Mouse (Mus musculus) right cerebral cortex, postnatal 25 days (tissue): Measurements from ENCODE around the gene Arl8a.

ENCODE experiments used
- DNase-seq: peaks from one replicate; pipeline ENCODE4 v3.0.0; 2022

Gene Arl8a

DNA sequence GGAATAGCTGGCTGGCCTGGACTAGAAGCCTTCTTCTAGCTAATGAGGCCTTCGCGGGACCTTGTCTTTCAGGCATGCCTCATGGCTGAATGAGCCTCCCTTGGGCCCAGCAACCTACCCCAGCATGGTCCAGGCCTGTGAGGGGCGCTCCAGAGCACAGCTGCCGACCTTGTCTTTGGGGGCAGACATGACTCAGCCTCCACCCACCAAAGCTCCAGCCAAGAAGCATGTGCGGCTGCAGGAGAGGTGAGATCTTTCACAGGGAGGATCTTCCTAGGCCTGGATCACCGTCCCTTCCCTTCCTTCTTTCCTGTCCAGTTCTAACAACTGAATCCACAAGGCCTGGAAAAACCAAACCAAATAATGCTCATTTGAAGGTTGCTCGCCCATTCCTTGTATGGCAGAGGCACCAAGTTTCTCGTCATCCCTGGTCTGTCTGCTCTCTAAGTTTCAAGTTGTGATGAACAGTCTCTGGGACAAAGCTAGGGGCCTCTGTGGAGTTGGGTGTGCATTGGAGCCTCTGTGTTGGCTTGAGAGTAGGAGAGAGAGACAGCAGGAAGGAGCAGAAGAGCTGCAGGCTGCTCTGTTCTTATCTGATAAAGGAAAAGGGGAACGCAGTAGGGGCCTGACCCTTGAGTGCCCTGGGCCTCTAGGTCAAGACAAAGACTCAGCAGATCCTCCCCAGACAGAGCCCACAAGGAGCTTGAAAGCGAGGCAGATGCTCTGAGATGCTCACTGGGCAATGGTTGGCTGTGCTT, 12.8 kb upstream of the Arl8a start:
- DNase-seq, result no peak

DNA sequence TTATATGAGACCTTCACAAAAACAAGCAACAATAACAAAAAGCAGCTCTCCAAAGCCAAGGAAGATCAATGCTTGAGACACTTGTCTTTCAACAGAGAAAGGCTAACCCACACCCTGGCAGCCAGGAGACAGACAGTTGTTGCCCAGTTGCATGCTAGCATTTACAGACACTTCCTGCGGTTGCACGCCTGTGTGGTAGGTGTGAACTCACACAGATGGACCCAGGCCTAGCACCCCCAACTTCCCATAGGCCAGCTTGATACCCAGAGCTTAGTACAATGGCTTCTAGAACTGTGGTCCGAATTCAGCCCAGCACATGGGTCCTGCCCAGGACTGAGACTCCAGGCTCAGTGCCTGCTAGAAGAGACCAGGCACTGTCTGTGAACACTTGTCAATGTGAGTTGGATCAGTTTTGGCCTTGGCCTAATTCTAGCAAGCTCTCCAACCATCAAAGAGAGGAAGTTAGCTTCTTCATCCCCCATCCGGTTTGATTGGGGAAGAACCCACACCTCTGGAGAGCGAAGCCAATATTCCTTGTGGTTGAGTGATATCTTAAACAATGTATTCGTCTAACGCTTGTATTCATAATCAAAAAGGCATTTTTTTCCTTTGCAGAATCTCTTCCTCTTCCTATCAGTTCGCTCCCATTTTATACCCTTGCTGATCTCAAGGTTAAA, 11.4 kb upstream of the Arl8a start:
- no peak for DNase-seq

DNA sequence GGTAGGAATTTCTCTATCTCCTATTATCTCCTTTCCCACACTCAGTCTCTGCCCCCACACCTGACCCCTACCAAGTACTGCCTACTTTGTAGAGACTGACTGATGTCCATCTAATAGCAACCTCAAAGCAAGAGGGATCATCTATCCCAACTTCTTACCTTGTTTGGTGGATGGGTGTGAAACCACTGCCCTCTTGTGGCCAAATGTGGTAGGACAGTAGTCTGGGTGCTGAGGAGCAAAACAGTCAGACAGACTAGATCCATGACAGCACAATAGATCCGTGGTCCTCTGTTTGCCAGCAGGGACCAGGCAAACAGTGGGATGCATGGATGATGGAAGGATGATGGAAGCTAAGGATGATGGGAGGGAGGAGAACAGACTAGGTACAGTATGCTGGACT, 10.1 kb upstream of the Arl8a start:
- no peak for DNase-seq

DNA sequence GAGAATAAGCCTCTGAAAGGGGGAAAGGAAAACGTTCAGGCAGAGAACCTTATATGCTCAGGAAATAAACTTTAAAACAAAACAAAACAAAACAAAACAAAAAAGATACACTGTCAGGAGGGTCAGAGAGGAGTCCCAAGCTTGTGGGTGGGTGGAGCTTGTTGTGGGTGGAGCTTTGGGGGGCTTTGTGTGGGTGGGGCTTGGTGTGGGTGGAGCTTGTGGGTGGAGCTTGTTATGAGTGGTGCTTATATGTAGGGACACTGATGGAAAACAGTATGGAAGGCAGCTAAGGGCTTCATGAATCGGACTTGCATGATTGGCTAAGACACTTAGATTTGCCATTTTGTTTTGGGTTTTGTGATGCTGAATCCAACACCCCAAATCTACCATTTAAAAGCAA, 6.7 kb upstream of the Arl8a start:
- no peak for DNase-seq

DNA sequence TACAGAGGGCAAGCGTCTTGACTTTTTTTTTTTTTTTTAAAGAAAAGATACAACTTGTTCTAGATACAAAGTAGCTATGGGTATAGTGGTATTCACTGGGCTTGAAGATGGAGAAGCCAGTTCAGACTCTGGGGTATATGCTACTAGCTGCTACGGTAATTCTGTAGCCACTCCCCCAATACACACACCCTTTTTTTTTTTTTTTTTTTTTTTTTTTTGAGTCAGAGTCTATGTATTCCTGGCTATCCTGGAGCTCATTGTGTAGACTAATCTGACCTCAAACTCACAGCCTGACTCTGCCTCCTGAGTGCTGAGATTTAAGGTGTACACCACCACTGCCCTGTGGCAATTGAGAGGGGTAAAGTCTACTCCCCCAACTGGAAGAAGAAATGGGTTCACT, 4.2 kb upstream of the Arl8a start:
- DNase-seq, result no peak

DNA sequence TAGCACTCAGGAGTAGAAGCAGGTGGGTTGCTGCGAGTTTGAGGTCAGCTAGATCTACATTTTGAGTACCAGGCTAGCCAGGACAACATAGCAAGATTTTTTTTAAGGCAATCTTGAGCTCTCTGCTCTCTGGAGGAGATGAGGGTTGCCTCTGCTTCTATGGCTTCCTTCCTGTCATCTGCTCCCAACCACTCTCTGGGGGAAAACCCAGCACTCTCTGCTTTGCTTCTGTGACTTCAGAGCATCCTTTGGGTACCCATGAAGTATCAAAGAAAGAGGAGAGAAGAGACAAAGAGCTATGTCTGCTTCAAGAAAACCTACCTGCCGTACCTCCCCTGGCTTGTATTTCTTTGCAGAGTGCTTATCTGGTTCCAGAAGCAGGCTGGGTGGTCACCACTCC, 2.7 kb upstream of the Arl8a start:
- DNase-seq, result no peak

DNA sequence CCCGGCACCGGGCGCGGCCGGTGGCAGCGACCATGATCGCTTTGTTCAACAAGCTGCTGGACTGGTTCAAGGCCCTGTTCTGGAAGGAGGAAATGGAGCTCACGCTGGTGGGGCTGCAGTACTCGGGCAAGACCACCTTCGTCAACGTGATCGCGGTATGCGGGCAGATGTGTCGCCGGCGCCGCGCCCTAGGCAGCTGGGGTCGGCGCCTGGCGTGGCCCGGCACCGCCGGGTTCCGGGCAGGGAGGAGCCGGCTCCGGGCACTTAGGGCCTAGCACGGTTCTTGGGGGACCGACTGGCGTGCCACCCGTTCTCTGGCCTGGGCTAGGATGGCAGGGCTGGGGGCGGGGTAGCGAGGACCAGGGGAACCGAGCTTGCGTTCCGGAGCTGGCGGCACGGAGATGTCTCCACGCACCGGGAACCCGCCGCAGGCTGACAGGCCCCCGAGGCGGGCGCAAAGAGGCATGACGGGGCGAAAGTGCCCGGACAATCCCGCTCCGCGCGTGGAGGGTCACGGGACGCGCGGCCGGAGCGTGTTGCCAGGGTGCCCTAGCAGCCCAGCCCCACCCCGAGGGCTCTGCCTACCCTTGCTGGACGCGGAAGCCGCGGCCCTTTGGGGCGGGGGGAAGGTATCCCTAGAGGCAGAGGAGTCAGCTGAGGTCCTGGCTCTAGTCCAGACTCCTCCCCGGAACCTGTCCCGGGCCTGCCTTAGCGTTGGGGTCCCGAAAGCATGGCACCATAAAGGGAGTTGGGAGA, 500 bp downstream of the Arl8a start:
- DNase-seq, result peak; percentile 78

DNA sequence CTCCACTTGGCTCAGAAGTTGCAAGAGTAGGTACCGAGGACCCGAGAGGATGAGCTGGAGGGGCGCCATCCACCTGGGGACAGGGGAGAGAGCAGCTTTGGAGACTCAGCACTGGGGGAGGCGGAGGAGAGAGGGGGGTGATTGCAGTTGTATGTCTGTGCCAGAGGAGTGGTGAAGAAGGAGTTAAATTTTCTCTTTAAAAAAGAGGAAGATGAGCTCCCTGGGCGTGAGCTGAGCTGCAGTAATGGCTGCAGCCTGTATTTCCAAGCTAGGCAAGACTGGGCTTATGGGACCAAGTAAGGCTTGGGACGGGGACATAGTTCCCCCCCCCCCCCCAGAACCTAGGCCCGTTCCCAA, 1.1 kb downstream of the Arl8a start:
- DNase-seq, result no peak

DNA sequence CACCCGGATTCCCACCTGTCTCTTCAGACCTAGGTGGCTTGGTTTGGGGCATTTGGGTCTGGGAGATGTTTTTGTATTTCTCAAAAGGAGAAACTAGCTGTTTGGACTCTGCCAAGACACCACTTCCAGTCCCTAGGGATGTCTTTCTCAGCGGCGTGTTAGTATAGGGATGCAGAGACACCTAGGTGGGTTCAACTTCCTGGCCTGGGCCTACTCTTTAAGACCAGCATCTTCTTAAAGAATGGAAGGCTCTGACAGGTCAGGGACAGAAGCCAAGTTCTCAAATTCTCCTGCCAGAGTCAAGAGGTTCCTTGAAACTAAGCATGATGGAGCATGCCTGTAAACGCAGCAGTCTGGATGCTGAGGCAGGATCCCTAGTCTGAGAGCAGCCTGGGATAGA, 1.9 kb downstream of the Arl8a start:
- no peak for DNase-seq

DNA sequence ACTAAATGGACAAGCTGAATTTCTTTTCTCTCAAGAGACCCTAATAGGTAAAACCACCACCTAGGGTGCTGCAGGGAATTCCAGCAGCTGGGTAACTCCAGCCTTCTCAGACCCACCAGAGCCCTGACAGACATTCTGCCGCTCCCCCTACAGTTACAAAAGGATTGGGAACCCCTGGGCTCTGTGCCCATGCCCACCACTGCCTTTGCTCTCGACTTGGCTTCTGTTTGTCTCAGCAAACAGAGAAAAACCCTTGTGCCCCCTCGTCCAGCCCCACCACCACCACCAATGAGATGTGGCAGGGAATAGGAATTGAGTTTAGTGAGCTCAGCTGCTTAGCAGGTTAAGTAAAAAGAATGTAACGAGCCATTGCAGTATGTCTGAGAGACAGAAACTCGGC, 2.4 kb downstream of the Arl8a start:
- no peak for DNase-seq

DNA sequence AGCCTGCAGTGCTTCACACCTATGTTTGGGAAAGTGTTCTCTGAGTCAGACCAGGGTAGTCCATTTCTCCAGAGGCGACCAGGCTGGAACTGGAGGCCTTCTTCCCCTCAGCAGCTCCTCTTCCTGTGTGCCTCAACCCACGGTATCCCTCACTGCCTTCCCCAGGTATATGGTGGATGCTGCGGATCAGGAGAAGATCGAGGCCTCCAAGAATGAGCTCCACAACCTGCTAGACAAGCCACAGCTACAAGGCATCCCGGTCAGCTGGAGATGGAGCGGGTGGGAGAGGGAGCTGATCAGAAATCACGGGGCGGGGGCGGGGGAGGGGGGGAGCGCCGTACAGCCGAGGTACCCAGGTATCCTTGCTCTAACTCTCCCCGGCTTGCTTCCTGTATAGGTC, 7.4 kb downstream of the Arl8a start:
- DNase-seq, result no peak

DNA sequence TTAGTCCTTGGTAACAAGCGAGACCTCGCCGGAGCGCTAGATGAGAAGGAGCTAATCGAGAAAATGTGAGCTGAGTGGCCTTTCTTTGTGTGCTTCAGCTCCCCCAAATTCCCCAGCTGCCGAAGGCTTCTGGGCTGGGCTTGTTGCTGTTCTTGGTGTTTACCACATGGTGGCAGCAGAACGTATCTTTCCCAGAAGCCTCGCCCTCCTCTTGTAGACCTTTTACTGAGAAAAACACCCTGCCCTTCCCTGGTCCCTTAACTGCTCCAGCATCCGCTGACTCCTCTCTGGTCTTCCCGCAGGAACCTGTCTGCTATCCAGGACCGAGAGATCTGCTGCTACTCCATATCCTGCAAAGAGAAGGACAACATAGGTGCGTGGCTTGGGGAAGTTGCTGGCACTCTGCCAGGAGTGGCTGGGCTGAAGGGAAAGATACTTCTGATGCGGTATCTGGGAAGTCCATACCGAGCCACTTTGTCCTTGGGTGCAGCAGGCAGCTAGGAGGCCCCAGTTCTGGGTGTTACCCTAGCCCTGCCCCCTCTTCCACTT, 7.9 kb downstream of the Arl8a start:
- peak; percentile 83 for DNase-seq

DNA sequence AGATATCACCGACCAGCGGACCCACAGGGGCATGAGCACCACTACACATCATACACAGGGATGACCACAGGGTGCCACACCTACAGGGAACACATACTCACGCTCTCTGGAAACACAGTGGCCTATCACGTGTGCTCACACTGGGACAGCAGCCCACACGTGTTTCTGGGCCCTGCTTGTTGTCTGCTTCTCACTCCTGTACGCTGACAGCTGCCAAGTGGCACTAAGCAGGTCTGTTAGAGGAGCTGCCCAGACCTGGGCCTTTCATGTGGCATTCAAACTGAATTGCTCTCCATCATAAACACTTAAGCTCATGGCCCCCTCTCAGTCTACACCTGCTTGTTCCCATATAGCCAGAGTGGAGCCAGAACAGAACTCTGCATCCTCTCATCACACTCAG, 9.7 kb downstream of the Arl8a start:
- no peak for DNase-seq

DNA sequence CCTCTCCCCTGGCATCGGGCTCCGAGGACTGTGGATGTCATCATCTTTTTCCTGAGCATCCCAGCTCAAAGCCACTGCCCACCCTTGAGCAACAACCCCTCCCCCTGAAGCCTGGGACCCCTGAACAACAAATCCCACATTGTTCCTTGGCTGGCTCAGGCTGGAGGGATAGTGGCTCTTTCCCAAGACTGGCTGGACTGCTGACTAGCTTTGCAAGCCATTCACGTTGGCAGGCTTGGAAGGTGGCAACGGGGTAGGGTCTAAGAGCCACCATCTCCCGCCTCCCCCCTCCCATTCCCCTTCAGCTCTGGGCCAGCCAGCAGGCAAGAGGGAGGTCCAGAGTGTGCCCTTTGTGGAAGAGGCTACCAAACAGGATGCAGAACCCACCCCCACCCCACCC, 12.0 kb downstream of the Arl8a start:
- no peak for DNase-seq

DNA sequence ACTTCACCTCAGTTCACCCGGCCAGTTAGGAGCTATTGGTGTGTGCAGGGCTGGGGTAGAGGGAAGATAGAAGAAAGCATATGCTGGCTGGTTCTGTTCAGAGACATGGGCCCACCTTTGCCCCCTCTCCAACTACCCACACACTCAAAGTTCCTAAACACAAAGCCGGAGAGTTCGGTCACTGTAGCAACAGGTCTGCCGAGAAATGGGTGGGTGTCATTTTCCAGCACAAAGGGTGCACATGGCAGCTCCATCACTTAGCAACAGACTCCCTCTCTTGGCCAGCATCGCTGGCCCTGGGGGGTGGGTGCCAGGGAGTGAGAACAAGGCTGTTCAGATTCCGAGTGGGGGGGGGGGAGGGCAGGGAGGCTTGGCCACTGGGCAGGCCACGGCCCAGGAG, 12.4 kb downstream of the Arl8a start:
- no peak for DNase-seq

DNA sequence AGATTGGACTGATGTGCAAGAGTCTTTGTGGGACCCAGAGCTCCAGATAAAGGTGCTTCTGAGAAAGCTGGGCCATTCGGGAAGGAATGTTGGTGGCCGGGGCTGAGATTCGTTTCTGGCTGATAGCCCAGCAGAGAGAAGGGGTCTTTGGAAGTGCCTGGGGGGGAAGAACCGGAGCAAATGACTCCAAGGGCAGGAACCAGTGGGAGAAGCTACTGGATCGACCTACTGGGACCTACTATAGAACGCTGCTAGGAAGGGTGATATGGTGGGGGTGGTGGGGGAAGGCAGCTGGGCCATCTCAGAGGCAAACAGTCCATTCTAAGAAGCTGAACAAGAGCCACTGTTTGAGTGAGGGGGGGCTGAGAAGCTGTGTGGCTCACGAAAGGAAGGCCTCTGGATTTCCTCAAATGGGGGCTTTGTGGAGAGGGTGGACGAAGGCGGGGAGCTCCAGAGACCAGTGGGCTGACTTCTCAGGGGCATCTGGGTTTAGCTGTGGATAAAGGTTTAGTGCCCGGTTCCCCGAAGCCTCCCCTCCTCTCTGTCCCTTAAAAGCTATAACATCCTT, 13.0 kb downstream of the Arl8a start:
- no peak for DNase-seq

DNA sequence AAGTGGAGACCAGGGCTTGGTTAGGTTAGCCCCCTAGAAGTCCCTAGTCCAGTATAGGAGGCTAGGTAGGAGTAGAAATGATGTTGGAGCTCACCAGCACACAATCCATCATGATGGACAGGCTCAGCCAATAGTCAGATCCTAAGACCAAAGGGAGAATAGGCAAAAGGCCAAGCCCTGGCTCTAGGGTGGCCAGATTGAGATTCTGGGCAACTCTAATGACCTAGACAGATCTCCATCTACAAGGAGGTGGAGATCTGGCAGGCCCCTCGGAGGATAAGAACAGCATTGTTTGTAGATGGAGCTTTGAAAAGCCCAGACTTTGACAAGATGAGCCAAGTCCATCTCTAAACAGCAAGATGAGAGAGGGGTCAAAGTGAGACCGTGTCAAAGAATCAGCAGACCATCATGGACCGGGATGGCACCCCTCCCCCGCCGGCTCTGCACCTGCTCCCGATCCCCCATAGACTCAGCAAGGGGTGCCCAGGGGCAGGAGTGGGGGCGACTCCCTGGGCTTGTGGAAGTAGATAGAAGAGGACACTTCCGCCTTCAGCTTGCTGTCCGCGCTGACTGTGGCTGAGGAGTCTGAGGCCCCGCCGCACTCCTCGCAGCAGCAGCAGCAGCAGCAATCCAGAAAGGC, 13.9 kb downstream of the Arl8a start:
- no peak for DNase-seq

DNA sequence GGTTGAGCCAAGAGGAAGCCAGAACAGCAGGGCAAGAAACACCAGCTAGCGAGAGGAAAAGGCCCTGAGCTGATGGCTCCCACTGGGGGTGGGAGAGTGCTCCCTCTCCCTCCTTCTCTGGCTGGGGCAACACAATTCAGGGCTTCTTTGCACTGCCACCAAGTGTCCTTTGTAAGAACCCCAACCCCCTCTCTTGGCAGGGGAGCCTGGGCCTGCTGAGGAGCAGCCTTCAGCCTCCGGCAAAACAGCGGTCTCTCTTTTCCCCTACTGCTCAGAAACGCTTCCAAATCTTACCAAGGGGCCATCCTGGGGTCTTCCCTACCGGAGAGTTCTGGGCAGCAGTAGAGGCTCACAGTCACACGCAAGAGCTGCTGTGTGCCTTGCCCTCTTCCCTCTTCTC, 16.1 kb downstream of the Arl8a start:
- DNase-seq, result no peak

DNA sequence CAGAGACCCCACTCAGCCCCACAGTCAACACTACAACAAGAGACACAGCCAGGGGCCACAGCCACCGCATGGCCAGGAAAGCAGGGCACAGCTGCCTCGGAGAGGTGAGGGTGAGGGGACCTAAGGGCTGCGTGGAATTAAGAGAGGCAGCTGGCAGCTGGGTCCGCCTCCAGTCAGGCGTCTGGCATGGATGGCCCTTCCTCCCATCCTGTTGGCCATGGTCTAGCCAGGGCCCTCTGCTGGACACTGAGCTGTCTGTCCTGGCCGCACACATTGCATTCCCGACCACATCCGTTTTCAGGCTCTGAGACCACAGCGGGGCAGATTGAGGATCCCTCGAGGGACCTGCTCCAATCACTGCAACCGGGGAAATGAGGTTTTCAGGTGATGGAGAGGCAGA, 20.8 kb downstream of the Arl8a start, which contains the start of gene Gpr37l1:
Gpr37l1 (minus strand) TSS at position 247 of the 400 bp plus-strand sequence.
- no peak for DNase-seq

DNA sequence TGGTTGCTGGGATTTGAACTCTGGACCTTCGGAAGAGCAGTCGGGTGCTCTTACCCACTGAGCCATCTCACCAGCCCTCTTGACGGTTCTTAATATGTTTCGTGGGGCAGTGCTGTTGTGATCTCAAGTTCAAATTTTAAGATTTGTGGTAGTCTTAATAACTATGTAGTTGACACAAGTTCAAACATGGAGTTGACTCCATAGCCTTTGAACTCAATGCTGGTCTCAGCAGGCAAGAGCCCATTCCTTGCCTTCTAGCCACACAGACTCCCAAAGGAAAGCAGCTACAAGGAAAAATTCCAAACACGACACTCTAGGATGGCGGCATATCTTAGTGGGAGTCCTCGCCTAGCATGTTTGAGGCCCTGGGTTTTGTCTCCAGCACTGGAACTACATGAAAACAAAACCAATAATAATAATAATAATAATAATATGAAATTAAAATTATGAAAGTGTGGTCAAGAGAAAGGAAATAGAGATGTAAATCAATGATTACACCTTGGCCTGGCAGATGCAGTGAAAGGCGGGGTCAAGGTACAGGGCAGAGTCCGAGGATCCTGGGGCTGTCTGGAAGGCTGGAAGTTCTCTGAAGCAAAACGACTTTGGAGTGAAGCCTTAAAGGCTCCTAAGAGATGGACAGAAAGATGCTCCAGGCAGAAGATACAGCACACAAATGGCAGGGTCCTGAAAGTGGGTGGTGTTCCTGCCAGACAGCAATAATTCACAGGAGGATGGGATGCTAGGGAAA, 22.0 kb downstream of the Arl8a start:
- DNase-seq, result no peak

DNA sequence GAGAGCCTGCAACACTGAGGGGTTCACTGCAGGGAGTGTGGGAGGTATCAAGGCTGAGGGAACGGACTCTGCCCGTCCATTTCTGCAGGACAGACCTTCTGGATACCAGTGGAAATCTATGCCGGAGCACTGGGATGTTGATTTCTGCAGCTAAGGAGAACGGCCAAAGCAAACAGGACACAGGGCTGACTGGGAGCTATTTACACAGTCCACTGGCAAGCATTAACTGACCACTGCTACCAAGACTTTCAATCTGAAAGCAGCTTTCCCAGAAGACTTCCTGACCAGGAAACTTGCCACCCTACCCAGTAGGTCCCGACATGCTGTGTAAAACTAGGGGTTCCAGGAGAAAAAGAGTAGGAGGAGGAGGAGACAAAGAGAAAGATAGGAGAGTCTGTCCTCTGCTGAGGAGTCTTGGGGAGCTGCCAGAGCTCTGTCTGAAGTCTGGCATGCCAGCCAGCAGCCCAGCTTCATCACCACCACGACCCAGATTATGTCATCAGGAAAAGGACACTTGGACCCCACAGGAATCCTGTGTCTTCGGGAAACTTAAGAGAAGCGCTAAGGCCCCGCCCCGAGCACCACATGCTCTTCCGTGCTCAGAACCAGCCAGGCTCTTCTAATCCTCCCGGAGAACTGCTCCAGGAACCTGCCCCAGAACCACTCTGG, 23.1 kb downstream of the Arl8a start:
- no peak for DNase-seq

DNA sequence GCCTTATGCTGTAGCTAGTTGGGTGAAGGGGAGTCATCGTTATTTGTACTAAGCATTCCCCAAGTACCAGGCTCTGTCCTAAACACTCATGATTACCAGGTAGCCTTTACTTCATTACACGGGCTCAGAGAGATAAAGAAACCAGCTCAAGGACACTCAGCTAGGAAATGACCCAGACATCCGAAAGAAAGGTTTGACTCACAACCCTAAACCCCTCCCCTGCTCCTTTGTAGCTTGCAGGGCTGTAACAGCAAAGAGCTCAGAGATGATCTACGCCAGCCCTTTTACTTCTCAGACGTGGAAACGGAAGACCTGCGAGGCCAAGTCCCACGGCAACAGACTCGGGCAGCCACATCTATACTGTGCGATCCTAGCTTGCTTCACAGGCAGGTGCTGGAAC, 23.7 kb downstream of the Arl8a start:
- no peak for DNase-seq
